Mouse (Mus musculus) monocyte, adult 5-6 weeks (primary cell): Measurements from ENCODE around the gene Plac8. TPM values are rescaled to one million over a fixed set of nuclear protein-coding genes. Genes with fewer than 3 reads are reported as not detected.
A peak's percentile ranks its signal among the peaks of the same experiment; 100 is the strongest.

ENCODE experiments used
- ATAC-seq: fragments of 153-309, 156-312 bp; replicated peaks from 2 replicates; pipeline ENCODE4 v1.8.0; 2017; ENCODE audit warnings: mild to moderate bottlenecking; ENCODE audit not compliant: low TSS enrichment, insufficient number of reproducible peaks, severe bottlenecking, poor library complexity, low FRiP score
- total RNA-seq: library from RNA; stranded (forward); fragments of 200-1000, 200-491, 200-594 nt; gene quantifications from 3 replicates; pipeline ENCODE4 v1.2.3, GENCODE M21; 2017

Plac8 gene
- total RNA-seq, 1 experiment from 2014 or later, result 1,580 TPM

- ATAC-seq, result peak; percentile 46; the same call in 1 of the 2 replicates
Measured at GRCm38 (mm10) chr5:100583066-100583465, 11.0 kb upstream of the Plac8 start.

GRCm38 (mm10) chr5:100582435-100582826 lies 10.4 kb upstream of the Plac8 start:
- ATAC-seq, result peak; percentile 57

- no peak for ATAC-seq
Measured at GRCm38 (mm10) chr5:100581622-100582434, 9.8 kb upstream of the Plac8 start.

GRCm38 (mm10) chr5:100578863-100579411 lies 6.9 kb upstream of the Plac8 start:
- no peak for ATAC-seq

- no peak for ATAC-seq
Measured at GRCm38 (mm10) chr5:100574771-100575170, 2.7 kb upstream of the Plac8 start.

- ATAC-seq, result no peak
Measured at GRCm38 (mm10) chr5:100573256-100573655, 1.2 kb upstream of the Plac8 start.

GRCm38 (mm10) chr5:100570716-100571115 lies 1.3 kb downstream of the Plac8 start:
- no peak for ATAC-seq

GRCm38 (mm10) chr5:100569997-100570595 lies 1.9 kb downstream of the Plac8 start:
- ATAC-seq, result no peak; the same call in 1 of the 2 replicates

- peak; percentile 14; the same call in 1 of the 2 replicates for ATAC-seq
Measured at GRCm38 (mm10) chr5:100569250-100569934, 2.7 kb downstream of the Plac8 start.

- ATAC-seq, result no peak
Measured at GRCm38 (mm10) chr5:100568802-100569201, 3.2 kb downstream of the Plac8 start.

- no peak for ATAC-seq
Measured at GRCm38 (mm10) chr5:100568177-100568576, 3.9 kb downstream of the Plac8 start.

GRCm38 (mm10) chr5:100567258-100568032 lies 4.6 kb downstream of the Plac8 start:
- ATAC-seq, result no peak

GRCm38 (mm10) chr5:100566798-100567197 lies 5.2 kb downstream of the Plac8 start:
- ATAC-seq, result peak; percentile 35; the same call in 1 of the 2 replicates

- no peak for ATAC-seq
Measured at GRCm38 (mm10) chr5:100562702-100563101, 9.3 kb downstream of the Plac8 start.

GRCm38 (mm10) chr5:100559357-100559756 lies 12.7 kb downstream of the Plac8 start:
- 0 out of 2 replicates have a peak, but pooled peaks have one; percentile 37 for ATAC-seq

- ATAC-seq, result no peak
Measured at GRCm38 (mm10) chr5:100558783-100559182, 13.3 kb downstream of the Plac8 start.

- ATAC-seq, result no peak
Measured at GRCm38 (mm10) chr5:100557537-100557936, 14.5 kb downstream of the Plac8 start.

GRCm38 (mm10) chr5:100557019-100557418 lies 15.0 kb downstream of the Plac8 start:
- no peak for ATAC-seq
